Mouse (Mus musculus) small intestine, adult 2 months (tissue): ENCODE measurements at regions not wholly inside any gene's neighbourhood (a gene's known extent, or its start where the extent isn't known, plus 50 kb on each side); places are given as distances from the start of the nearest gene placed in this dataset.

Source experiments
- CTCF ChIP-seq: fragments of 200-500 bp; IDR thresholded peaks from 2 replicates; pipeline ENCODE4 v1.5.1; 2012; ENCODE audit warnings: low read depth, mild to moderate bottlenecking, control low read depth, inconsistent platforms, low read length, moderate library complexity, mixed read lengths; ENCODE audit not compliant: insufficient replicate concordance, insufficient read length; ENCODE audit errors: extremely low read depth
- POLR2A ChIP-seq: fragments of 200-500 bp; IDR thresholded peaks from 2 replicates; pipeline ENCODE4 v1.6.1; 2012; ENCODE audit warnings: low read depth, mild to moderate bottlenecking, control low read depth, inconsistent platforms, low read length, moderate library complexity

DNA sequence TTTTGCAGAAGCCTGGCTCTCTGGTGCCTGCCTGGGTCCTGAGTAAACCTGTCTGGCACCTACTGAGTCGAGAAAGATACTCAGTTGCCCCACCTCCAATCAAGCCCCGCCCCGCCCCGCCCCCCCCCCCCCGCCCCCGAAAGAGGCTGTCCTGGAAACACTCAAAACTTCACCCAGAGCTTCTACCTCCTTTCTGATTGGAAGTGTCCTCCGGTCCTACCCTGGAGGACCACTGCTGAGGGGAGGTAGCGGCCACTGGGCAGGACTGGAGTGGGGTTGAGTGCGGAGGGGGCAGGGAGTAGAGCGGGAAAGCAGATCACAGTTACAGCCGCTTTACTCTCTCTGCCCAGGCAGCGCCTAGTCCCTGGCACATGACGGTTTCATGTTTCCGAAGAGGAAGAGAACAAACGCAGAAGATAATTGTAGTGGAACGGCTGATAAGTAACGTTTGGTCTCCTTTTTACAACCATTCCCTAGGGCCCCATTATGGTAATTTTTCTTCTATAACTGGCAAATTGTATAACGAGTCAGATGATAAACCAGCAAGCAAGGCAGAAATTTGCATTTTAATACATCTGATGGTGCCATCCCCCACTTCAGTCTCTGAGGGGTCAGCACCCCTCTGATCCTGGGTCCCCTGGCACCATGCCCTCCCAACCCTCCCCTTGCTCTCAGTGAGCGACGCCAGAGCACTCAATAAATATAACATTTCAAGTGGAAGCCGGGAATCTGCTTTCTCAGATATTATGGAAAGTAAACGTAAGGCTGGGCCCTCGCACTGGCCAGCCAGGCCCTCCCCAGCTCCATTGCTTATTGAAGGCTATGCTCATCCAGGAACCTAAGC, 221.5 kb upstream of the Rpl38 start:
- no peak for TF ChIP-seq CTCF
- no peak for TF ChIP-seq POLR2A
